Mouse (Mus musculus) gastrocnemius, postnatal 25 days (tissue): ENCODE data around the gene Hyal3. TPM values are rescaled to one million over a fixed set of nuclear protein-coding genes. Genes with fewer than 3 reads are reported as not detected.

Experiments used
- DNase-seq: peaks from one replicate; pipeline ENCODE4 v3.0.0; 2022
- long read RNA-seq, 2 experiments: library from polyadenylated mRNA; stranded (forward); transcript quantifications; one replicate each; pipeline ENCODE4 v2.0.0; 2021
- total RNA-seq, 2 experiments: library from RNA; stranded (reverse); gene quantifications; 1 replicate in 1 of 2; 2 replicates in 1 of 2; pipeline ENCODE4 v1.2.3; 2021

The Hyal3 gene
- total RNA-seq: under 1 TPM; 0.38 to 0.72 TPM
- long read RNA-seq, experiment 1, partial matches to known transcripts: 0 of 2 reads
- long read RNA-seq, experiment 1, other reads (novel, unspliced or antisense): 2 of 2 reads
- long read RNA-seq, experiment 2: 0 reads

DNA sequence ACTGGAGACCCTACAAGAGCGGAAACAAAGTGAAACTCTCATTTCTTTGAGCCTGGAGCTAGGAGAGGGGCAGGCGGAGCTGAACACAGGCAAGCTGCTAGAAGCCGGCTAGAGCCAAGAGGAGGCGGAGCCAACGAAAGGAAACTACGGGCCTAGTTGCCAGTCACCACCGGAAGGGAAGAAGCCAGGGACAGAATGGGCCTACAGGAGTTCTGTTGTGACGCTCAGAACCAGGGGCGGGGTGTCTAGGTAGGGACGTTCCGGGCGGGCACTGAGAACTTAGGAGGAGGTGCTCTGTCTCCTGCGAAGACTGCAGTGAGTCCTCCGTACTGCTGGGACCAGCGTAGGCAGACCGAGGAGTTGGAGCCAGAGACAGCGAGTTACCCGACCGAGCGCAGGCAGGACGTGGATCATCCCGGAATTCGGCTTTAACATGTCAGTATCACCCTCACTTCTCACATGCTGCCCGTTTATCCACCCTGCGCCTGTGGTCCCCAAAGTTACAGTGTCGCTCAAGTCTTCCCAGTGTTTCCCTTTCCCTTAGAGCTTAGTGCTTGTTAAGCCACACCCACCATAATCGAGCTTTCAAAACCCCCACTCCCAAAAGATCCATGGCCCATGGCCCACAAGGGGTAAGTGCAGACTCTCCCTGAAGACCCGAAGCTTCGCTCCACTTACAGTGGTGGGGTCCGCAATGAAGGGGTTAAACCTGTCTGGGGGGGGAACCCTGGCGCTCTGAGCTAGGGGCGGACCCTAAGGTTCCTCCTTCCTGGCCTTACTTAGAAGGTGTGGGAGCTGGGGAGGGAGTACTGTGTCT is at the start of gene Hyal3:
TSS of gene Hyal3 (plus strand) at position 318 of the 817 bp plus-strand sequence.
- peak; percentile 90 for DNase-seq

DNA sequence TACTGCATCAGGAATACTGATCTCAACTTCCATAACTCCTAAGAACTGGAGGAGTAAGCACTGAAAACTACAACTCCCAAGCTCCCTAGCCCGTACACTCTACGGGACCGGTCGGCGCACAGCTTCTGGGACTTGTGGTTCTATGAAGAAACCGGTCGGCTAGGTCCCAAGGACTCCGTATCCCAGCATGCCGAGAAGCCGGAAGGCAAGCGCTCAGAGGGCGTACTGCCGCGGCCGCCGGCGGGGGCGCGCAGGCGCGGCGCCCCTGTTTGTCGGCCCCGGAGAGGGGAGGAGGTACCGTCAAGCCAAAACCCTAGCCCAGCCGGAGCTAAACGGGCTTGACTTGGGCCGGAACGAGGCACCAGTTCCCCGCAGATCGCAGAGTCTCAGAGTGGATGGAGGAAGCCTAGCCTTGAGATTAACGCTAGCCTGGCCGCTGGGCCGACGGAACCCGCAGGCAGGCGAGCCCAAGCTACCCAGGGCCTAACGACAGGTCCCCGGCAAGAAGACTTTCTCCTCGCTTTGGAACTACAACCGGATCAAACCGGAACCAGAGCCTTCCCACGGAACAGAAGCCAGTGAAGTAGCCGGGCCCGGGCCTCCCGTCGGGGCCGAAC is 46.7 kb upstream of the Hyal3 start, which contains the start of gene Tmem115:
TSS of gene Tmem115 (plus strand) at position 155 of the 617 bp plus-strand sequence.
- peak; percentile 95 for DNase-seq

DNA sequence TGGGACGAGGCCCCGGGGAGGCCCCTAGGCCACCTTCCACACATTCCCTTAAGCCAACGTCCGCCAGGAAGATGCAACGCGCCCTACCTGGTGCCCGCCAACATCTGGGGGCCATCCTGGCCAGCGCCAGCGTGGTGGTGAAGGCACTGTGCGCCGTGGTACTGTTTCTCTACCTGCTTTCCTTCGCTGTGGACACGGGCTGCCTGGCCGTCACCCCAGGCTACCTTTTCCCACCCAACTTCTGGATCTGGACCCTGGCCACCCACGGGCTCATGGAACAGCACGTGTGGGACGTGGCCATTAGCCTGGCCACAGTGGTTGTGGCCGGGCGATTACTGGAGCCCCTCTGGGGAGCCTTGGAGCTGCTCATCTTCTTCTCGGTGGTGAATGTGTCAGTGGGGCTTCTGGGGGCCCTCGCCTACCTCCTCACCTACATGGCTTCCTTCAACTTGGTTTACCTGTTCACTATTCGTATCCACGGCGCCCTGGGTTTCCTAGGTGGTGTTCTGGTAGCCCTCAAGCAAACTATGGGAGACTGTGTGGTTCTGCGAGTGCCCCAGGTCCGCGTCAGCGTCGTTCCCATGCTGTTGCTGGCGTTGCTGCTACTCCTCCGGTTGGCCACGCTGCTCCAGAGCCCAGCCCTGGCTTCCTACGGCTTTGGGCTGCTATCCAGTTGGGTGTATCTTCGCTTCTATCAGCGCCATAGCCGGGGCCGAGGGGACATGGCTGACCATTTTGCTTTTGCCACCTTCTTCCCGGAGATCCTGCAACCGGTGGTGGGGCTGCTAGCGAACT is 46.0 kb upstream of the Hyal3 start:
- no peak for DNase-seq

DNA sequence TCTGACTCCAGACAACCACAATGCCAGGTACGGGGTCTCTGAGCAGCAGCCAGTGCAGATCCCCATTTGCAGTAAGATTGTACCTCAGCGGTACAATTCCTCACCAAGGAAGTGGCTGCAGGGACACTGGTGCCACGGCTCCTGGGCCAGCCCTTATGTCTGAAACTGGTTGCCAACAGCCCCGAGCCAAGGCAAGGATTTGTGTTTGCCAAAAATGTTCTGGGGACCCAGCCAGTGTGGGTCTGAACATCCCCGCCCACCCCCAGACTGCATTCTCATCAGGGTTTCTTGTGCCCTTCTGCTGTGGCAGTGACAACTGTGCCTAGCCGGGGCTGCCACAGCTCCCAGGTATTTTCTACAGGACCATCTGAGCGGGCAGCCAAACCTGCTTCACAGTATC is 42.4 kb upstream of the Hyal3 start:
- DNase-seq: no peak

DNA sequence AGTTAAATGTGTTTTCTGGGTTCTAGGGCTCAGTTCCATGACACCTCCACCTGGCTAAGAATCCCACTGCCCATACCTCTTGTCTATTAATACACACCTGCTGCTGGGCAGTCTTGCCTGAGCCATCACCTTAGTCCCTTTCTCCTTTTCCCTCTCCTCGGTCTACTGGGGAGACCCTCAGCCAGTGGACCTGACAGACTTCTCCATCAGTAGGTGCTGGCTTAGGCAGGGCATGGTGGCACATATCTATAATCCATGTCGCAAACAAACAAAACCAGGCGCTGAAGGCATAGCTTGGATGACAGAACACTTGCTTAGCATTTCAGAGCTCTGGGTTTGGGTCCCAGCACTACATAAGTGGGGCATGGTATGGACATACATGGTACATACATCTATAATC is 41.9 kb upstream of the Hyal3 start:
- DNase-seq: no peak

DNA sequence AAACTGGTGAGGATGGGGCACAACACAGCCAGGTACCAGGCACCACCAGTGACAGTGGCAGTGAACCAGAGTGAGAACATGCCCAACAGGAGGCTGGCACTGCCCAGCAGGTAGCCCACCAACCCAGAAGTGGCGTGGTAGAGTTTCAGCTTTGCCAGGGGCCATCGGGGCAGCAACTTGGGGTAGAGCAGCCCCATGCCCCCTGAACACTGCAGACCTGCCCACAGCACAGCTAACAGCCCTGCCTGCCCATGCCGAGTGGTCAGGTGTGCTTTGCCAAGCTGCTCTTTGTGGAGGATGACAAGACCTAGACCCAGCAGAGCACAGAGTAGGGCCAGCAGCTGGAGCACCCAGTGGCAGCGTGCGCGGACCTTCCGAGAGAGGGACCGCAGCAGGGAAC is 40.7 kb upstream of the Hyal3 start:
- DNase-seq: no peak

DNA sequence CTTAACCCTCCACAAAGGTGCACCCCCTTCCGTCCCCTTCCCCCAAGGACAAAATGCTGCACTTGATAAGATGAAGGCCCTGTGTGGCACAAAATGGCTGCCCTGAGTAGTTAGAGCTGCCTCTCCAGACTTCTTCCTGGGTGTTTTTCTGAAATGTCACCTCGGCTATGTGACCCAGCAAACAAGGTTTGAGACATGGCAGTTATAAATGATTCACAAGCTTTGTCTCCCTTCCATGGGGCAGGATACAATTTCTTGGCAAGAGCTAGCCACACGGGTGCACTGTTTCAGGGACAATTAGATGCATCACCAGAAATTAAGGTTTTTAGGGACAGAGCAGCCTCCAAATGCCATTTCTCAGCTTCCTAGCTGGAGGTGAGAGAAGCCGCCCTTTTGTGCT is 40.2 kb upstream of the Hyal3 start:
- no peak for DNase-seq

DNA sequence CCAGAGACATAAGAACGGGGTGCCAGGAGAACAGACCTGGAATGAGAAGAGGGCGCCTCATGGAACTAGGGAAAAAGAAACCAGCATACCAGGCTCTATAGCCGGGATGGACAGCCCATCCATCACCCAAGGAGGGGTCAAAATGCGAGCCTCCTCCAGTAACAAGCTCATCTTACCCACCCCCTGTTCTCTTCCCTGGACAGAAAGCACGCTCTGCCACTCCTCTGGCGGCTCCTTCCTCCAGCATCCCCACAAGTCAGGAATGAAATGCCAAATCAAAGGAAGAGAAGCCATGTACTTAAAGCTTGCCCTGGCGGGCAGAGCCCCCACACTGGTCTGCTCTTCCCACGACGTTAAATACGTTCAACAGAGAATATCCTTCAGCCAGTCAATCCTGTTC is 39.6 kb upstream of the Hyal3 start:
- no peak for DNase-seq

DNA sequence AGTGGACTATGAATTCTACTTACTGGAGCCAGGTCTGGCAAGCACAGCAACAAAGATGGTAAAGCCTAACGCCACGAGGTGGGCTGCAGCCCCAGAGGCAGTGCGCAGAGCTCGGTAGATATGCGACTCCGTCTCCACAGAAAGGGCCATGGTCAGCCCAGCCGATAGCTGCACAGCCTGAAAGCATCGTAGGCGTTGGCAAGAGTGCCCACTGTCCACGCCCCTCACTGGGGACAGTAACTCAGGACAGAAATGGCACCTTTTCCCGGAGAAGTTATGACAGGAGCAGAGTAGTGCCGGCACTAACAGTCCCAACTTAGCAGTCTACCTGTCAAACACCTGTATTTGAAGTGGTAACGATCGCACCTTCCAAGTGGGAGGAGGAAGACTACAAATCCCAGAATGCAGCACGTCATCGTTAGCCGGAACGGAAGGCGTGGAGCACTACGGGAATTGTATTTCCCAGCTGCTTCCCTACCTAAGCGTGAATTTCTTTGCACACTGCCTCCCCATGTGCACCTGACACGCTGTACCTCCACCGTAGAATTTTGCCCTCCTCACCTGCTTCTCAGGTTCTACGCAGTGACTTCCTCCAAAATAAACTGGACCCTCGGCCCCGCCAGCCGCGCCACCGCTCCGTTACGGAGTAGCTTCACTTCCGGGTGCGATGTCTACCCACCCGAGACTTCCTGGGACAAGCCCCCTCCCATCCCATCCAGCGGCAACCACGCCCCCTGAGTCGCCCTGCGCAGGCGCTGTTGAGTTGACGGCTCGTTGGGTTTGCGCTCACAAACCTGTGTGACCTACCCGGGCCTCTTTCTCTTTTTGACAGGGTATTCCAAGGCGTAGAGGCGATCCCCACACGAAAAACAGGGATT is 38.9 kb upstream of the Hyal3 start, which contains the start of the genes Cyb561d2 and Nprl2:
TSS of gene Cyb561d2 (minus strand) at position 720 of the 878 bp plus-strand sequence.
TSS of gene Nprl2 (plus strand) at position 753 of the 878 bp plus-strand sequence.
- peak; percentile 92 for DNase-seq

DNA sequence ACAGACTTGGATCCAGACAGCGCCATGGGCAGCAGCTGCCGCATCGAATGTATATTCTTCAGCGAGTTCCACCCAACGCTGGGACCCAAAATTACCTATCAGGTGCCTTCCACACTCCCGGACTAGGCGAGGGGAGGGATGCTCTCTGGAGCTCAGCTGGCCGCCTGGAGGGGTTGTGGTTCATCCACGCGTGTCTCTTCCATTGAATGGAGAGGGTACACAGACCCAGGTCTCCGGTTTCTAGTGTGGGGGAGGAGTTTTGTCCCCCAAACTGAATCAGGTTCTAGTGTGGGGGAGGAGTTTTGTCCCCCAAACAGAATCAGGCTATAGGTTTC is 38.3 kb upstream of the Hyal3 start:
- DNase-seq: no peak

DNA sequence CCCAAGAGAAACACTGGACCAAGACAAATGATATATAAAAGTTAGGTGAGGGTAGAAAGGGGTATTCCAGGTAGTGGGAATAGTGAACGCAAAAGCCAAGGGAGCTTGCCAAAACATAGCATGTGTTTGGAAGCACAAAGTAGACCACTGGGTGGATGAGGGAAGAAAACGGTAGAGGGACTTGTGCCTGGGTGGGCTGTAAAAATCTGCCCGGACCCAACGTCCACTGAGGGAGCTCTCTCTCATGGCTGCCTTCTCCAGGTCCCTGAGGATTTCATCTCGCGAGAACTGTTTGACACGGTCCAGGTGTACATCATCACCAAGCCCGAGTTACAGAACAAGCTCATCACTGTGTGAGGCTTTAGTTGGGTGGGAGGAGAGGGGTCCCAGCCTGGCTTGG is 37.9 kb upstream of the Hyal3 start:
- DNase-seq: no peak

DNA sequence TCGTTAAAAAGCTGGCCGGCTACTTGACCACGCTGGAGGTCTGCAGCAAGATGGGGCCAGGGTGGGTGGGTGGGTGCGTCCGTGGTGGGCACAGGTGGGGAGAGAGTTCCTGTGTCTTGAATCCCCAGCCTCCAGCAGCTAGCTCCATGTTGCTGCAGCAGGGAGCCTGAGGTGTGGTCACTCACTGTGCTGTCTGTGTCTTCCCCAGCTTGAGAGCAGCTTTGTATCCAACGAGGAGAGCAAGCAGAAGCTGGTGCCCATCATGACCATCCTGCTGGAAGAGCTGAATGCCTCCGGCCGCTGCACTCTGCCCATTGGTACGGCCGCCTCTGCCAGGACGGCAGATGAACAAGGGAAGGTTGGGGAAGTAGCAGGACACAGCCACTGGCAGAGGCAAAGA is 37.3 kb upstream of the Hyal3 start:
- DNase-seq: no peak

DNA sequence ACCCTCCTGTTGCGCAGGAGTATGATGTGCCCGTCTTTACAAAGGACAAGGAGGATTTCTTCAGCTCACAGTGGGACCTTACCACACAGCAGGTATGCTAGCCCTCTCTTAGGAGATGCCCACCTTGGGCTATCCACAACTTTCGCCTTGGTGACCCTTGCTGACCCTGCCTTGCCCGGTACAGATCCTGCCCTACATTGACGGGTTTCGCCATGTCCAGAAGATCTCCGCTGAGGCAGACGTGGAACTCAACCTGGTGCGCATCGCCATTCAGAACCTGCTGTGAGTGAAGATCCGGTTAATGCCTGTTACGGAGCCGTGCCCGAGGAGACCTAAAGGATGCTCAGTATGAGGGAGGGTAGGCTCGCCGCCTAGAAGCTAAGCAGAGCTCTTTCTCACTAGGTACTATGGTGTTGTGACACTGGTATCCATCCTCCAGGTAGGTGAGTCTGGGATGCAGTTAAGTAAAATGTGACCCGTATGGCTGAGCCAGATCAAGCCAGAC is 36.4 kb upstream of the Hyal3 start:
- no peak for DNase-seq

DNA sequence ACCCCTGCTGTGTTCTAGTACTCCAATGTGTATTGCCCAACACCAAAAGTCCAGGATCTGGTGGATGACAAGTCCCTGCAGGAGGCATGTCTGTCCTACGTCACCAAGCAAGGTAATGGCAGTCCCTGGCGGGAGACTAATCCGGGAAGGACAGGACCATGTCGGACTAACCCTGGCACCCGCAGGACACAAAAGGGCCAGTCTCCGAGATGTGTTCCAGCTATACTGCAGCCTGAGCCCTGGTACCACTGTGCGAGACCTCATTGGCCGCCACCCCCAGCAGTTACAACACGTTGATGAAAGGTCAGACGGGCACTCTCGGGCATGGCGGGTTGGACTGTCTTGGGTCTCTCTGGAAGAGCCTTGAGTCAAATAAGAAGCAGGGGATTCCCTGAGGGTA is 35.9 kb upstream of the Hyal3 start:
- no peak for DNase-seq

DNA sequence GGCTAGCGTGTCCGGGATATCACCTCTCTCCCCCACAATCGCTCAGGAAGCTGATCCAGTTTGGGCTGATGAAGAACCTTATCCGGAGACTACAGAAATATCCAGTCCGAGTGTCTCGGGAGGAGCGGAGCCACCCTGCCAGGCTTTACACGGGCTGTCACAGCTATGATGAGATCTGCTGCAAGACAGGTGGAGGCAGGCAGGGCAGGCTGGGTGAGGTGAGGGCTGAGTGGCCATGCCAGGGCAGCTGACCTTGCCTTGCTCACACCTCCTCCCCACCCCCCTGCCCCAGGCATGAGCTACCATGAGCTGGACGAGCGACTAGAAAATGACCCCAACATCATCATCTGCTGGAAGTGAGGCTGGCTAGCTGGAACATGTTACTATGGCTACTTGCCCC is 35.4 kb upstream of the Hyal3 start:
- DNase-seq: no peak

DNA sequence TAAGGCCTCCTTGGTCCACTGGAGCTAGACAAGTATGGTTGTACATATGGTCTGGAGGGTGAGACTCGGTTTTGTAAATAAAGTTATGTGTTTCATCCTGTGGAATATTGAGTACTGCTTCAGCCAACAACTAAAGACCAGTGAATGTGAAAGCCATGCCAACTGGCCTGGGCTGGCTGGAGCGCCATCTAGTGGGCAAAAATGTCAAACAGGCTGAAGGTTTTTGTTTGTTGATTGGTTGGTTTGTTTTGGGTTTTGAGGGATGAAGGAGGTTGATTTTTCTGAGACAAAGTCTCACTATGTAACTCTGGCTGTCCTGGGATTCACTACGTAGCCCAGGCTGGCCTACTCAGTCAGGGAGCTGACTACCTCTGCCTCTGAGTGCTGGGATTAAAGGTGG is 35.0 kb upstream of the Hyal3 start:
- peak; percentile 58 for DNase-seq

DNA sequence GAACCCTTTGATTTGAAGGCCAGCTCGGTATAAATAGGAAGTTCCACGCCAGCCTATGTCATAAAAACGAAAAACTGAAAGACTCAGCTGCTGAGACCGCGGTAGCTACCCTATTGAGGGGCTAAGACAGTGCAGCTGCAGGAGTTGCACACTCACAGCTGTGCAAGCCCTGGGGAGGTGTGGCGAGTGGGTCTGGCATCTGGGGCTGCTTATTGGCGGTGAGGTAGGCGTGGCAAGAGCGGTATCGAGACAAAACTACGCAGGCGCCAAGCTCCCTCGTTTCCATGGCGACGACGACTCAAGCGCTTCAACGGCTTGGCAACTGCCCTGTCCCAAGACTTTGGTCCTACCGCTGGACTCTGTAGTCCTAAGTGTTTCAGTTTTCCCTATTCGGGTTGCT is 33.6 kb upstream of the Hyal3 start, which contains the start of gene Zmynd10:
TSS of gene Zmynd10 (plus strand) at position 273 of the 400 bp plus-strand sequence.
- peak; percentile 84 for DNase-seq

DNA sequence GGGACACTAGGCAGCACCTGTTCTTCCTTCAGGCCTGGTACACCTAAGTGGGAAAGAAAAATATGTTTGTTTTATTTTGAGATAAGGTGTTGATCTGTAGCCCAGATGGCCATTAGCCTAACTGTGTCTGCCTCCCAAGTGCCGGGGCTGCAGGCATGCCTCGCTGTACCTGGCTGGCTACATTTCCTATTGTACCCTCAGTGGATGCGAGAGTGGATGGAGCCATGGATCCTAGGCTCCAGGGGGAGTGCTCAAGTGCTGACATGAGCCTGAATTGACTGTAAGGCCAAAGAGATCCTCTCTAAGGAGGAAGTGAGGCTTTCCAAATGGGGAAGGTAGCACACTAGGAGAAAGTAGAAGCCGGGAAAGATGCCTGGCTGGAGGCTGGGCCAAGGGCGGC is 32.7 kb upstream of the Hyal3 start:
- DNase-seq: no peak

DNA sequence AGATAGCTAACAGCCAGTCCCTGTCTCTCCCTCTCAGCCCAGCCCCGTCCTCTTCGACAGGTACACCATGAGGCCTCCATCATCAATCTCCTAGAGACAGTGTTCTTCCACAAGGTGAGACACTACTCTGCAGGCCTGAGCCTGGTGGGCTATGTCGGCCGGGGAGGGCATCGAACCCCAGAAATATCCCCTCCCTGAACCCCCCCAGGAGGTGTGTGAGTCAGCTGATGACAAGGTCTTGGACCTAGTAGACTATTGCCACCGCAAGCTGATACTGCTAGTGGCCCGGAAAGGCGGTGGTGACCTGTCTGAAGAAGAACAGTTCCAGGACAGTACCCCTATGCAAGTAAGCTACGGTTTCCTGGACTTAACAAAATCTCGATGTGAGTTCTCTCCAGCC is 31.8 kb upstream of the Hyal3 start:
- no peak for DNase-seq

DNA sequence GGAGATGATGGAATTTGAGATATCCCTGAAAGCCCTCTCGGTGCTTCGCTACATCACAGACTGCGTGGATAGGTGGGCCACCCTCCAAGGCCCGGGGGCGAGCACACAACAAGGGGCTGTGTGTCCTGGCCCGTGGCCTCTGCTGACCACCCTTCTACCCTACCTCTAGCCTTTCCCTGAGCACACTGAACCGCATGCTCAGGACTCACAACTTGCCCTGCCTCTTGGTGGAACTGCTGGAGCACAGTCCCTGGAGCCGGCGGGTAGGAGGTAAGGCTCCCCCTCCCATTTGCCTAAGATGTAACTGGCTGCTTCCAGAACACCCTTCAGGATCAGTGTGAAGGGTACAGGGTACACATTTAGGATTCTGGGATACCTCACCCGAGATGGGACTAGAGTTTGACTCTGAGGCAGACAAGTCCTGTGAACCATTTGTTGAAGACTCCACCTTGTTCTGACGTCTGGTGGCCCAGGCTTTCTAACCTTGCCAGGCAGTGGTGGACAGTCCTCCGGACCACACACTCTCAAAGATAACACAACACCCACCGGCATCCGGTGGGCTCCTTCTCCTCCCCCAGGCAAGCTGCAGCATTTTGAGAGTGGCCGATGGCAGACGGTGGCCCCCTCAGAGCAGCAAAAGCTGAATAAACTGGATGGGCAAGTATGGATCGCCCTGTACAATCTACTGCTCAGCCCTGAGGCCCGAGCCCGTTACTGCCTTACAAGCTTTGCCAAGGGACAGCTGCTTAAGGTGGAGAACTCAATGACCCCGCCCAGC is 31.1 kb upstream of the Hyal3 start:
- DNase-seq: no peak
